Mouse (Mus musculus) erythroblast, adult 5-6 weeks (primary cell): ENCODE data around the gene Cdk9. TPM values are rescaled to one million over a fixed set of nuclear protein-coding genes. Genes with fewer than 3 reads are reported as not detected.

Source experiments
- ATAC-seq: replicated peaks from 2 replicates; pipeline ENCODE4 v1.8.0; 2016; ENCODE audit warnings: moderate number of reproducible peaks, mild to moderate bottlenecking, moderate TSS enrichment, inconsistent platforms; ENCODE audit not compliant: poor library complexity, low FRiP score, severe bottlenecking
- total RNA-seq, 2 experiments: library from RNA; stranded (forward) in 1 of 2; stranded (reverse) in 1 of 2; fragments of 150-400 nt in 1 of 2; fragments of 200-764, 138-1000 nt in 1 of 2; gene quantifications; 2 replicates each; pipeline versions ENCODE4 v1.2.3 to v1.2.4; 2015 to 2017; ENCODE audit warnings: low replicate concordance in 2 of 2

The Cdk9 gene
- total RNA-seq, 2 experiments from 2014 or later: 18.1 to 25.9 TPM

DNA sequence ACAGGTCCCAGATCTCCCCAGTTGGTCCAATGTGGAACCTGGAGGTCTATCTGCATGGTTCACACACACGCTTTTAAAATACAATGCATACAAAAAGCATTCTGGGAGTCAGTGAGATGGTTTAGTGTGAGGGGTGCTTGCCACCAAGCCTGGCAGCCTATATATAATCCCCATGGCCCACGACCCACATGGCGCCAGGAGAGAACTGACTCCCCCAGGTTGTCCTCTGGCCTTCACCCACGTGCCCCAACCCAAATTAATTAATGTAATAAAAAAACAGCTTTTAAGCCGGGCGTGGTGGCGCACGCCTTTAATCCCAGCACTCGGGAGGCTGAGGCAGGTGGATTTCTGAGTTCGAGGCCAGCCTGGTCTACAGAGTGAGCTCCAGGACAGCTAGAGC, 29.2 kb downstream of the Cdk9 start:
- ATAC-seq: no peak

DNA sequence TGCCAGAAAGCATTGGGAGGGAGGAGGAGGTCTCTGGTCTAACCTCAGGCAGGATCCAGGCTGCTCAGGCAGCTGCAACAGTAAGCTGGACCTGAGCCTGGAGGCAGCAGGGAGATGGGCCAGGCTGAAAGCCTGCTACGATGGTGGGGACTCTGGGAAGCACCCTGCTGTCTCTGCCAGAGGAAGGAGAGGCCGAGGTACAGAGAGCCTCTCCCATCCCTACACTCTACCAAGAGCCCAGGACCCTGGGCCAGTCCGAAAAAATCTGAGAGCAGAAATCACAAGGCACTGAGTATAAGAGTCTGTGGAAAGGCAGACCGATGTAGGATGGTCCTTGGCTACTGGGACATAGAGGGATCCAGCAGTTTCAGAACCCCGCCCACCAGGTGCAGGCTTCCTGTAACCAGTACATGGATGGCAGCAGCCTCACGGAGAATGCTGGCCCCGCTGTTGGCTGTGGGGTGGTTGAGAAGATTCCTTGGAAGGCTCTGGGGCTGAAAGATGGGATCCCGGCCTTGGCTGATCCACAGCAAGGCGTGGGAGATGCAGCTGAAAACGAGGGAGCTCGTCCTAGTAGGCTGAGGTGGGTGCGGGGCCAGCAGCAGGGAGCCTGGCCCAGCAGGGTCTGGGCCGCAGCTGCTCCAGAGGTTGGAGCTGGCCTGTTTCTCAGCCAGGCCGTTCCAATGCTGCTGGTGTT, 30.0 kb downstream of the Cdk9 start:
- no peak for ATAC-seq

DNA sequence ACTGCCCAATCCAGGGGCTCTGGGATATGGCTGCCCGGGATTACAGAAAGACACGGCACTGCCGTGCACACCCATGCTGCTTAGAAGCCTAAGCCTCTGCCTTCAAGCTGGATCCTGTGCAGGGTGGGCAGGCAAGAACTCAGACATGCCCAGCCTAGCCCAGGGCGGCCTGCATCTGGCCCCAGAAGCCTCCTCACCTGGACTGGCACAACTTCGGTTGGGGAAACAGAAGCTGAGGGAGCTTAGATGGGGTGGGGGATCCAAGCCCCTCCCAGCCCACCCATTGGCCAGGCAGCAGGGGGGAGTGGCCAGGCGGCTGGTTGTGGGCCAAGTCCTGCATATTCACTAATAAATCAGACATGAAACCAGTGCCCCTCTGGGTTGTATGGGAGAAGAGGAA, 31.1 kb downstream of the Cdk9 start:
- ATAC-seq: no peak

DNA sequence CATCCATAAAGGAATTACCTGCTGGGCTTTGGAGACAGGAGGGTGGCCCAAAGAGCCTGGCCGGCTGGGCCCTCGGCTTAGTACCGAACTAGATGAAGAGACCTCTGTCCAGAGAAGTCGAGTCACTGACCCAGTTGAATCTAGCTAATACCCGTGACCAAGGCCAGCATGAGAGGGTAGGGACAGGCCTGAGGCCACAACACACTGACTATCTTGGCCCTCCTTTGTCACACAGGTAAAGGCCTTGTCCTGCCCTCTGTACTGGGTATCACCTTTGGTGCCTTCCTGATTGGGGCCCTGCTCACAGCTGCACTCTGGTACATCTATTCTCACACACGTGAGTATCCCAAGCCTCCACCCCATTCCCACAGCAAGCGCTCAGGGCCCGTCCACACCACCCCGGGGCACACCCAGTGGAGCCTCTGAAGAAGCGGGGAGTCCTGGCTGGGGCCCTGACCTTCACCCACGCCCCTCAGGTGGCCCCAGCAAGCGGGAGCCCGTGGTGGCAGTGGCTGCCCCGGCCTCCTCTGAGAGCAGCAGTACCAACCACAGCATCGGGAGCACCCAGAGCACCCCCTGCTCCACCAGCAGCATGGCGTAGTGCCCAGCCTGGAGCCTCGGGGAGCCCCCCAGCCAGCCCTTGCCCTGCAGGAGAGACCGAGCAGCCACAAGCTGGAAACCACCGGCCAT, 31.8 kb downstream of the Cdk9 start:
- no peak for ATAC-seq

DNA sequence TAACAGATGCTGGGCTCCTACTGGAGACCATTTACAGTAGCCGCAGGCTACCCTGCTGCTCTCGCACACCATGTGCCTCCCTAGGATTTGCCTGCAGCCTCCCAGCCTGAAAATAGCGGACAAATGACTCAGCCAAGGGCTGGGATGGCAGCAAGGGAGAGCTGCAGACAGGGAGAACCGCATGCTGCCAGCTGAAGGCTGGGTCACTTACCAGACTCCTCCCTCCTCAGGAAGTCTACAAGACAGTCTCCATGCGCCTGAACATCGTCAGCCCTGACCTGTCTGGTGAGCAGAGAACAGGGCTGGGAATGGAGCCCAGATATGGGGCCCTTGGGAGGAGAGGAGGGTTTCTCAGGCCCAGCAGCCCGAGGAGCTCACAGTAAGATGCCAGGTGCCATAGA, 32.8 kb downstream of the Cdk9 start:
- ATAC-seq: no peak

DNA sequence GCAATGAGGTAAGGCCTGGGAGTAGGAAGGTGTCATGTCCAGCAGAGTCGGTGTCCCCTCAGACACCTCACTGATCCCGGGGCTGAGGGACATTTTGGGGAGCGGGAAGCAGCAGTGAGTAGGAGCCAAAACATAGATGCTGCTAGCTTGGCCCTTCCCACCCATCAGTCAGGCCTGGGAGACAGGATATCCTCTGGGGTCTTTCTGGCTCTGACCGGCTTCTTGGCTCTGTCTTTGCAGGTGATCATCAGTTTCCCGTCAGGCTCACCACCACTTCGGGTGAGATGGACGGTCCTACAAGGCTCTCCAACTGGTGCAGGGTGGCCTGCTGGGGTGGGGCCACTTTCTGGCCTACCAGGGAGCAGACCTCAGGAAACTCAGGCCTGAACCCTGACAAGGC, 35.2 kb downstream of the Cdk9 start:
- ATAC-seq: no peak

DNA sequence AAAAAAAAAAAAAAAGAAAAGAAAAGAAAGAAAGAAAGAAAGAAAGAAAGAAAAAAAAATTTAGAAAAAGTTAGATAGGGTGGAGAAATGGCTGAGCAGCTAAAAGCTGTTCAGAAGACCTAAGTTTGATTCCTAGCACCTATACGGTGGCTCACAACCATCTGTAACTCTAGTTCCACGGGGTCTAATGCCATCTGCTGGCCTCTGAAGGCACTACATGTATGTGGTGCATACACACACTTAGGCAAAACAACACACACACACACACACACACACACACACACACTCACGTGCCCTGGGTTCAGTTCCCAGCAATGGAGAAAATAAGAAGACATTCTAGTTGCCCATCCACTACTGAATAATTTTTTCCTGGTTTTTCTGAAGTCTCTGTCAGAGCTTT, 36.1 kb downstream of the Cdk9 start:
- ATAC-seq: no peak

DNA sequence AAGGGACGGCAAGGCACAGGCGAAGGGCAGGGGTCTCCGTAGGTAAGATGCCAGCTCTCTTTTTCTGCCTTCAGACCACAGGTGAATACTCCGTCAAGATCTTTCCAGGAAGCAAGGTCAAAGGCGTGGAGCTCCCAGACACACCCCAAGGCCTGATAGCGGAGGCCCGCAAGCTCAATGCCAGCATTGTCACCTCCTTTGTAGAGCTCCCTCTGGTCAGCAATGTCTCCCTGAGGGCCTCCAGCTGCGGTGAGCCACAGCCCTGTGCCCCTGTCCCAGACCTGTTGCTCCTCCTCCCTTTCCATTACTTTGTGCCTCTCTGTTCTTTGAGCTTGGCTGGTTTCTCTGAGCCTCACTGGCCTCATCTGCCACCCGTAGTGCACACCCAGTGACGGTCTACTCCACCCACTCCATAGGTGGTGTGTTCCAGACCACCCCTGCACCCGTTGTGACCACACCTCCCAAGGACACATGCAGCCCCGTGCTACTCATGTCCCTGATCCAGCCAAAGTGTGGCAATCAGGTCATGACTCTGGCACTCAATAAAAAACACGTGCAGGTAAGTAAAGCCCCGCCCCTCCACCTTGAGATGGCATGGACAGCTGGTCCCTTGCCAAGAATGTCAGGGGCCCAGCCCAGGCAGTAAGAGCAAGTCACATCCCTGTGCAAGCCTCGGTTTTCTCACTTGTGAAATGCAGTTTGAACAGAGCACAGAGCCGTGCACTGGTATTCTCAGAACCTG, 39.5 kb downstream of the Cdk9 start:
- ATAC-seq: no peak

DNA sequence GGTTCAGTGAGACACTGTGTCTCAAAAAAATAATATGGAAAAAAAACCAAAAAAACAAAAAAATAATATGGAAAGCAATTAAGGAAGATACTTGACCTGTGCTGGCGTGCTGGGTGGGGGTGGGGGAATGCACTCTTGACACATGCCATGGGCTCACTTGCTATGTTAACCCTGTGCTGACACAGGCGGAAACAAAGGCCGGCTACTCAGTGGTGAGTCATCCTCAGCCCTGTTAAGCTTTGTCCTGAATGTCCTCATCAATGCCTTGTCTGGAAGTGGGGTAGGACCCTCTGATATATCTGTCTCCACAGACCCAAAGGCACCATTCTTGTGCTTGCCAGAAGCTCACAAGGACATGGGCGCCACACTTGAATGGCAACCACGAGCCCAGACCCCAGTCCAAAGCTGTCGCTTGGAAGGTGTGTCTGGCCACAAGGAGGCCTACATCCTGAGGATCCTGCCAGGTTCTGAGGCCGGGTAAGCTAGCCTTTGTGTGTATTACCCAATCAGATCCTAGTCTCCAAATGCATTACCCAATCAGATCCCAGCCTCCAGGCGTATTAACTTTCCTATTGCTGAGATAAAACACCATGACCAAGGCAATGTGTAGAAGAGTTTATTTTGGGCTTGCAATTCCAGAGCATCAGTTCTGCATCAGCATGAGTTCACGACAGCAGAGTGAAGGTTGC, 40.8 kb downstream of the Cdk9 start:
- no peak for ATAC-seq

DNA sequence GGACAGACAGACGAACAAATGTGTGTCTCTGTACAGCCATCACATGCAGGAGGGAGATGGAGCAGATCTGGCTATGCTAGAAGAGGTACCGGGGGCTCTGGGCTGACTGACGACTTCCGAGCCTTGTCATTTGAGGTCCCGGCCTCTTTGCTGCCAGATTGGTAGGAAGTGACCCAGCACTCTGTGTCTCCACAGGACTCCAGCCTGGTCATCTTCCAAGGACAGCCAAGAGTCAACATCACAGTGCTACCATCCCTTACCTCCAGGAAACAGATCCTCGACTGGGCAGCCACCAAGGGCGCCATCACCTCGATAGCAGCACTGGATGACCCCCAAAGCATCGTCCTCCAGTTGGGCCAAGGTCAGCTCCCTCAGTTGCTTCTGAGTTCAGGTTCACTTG, 41.7 kb downstream of the Cdk9 start:
- ATAC-seq: no peak

DNA sequence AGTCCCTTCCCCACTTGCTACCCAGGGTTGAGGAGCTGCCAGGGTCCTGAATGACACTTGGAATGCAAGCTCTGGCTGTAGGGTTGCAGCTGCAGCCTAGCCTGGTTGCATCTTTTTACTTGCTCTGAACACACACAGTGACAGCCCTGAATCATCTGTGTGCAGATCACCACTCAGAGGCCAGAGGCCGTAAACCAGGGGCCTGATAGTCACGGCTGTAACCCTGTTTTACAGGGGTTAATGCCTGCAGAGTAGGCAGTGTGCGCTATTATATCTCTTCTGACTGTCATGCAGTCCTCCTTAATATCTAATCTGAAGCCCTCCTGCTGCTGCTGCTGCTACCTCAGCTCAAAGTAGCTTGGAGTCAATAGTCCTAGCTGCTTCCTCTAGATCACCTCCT, 43.0 kb downstream of the Cdk9 start:
- no peak for ATAC-seq

DNA sequence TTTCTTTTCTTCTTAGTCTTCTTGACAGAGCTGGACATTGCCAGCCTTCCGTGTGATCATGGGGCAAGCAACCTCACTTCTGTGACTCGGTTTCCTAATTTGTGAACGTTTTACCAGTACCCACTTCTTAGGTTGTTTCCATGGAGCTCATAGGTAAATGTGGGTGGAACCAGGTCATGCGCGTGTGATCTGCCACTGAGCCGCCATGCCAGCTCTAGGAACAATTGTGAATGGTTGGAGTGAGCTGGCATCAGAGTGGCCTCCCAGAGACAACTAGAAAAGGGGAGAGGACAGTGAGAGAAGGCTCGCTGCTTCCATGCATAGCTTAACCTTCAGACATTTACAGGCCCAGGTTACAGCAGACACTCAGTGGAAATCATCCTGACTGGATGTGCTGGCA, 44.7 kb downstream of the Cdk9 start:
- no peak for ATAC-seq

DNA sequence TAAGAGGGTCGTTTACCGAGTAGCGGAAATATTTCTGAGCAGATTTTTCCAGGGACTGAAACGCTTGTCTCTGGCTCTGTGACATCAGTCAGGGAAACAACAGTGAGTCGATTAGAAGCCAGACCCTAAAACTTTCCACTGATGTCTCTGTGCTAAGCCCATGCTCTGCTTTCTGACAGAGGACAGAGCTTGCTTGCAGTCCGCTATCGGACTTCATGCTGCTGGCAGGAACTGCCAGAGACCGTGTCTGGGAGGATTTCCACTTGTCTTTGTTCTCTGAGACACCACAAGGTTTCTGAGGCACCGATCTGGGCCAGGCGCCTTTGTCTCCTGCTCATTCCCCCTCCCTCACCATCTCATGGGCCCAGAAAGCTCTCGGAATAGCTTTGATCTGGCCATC, 45.1 kb downstream of the Cdk9 start:
- no peak for ATAC-seq

DNA sequence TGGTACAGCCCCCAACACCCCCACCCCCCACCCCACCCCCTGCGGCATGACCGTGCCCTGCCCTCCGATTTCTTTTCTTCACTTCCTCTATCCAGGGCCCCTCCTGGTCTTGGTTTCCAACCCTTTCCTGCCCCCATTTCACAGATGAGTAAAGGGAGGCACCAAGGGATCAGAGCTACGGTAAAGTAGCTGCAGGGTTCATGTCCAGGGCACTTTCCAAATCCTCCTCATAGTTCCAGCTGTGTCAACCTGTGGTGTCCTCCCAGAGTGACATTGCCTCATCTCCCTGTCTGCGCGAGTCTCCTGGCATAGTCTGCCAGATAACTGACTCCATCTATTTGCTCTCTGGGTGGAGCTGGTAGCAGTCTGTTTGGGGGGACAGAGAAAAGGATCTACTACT, 47.0 kb downstream of the Cdk9 start:
- ATAC-seq: no peak

DNA sequence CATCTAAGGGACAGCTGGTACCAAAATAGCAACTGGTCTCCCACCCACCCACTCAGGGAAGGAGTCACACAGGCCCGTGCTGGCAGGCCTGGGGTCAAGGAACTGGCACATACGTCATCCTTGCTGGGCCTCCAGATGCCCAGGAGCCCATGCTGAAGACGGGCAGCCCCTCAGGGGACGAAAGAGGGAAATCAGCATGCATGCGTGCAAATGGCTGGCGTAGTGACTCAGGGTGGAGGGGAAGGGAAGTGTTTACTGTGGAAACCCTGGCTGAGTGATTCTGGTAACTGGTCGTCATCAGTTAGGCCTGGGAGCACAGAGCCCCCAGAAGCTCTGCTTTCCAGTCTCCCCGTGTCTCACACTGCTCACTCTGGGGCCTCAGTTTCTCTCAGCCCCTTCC, 47.5 kb downstream of the Cdk9 start:
- no peak for ATAC-seq

DNA sequence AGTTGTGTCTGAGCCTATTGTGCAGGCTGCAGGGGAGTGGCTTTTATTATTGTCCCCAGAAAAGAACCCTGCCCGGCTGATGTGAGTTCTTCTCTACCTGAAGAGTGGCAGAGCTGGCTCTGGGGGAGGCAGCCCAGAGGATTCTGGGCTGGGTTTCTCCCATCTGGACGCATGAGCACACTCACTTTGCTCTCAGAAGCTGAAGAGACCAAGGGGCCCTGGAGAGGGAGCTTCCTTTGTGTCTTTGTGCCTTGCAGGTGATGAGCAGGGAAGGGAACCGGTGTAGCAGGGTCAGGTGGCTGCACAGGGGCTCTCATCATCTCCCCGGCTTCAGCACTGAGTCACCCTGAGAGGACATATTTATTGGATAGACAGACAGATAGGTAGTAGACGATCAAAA, 50.6 kb downstream of the Cdk9 start:
- no peak for ATAC-seq

DNA sequence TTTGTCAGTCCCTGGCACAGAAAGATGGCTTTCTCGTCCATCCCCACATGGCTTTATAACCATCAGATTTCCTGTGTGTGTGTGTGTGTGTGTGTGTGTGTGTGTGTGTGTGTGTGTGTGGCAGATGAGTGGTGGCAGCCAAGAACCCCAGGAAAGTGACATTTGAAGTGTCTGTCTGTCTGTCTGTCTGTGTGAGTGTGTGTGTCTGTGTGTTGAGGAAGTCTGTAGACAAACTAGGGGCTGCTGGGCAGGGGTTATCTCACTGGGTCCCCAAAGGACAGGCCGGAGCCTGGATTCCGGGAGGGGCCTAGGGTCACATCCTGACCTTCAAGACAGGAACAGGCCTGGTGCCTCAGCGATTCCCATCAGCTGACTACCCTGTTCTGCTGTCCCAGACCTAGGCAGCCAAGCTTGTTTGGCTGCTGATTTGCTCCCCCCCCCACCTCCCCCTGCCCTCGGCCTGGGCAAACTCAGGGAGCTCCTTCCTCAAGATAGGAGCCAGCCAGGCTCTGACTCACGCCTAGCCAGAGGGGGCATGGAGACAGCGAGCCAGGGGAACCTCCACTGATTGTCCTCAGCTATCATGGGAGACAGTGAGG, 51.3 kb downstream of the Cdk9 start:
- no peak for ATAC-seq

DNA sequence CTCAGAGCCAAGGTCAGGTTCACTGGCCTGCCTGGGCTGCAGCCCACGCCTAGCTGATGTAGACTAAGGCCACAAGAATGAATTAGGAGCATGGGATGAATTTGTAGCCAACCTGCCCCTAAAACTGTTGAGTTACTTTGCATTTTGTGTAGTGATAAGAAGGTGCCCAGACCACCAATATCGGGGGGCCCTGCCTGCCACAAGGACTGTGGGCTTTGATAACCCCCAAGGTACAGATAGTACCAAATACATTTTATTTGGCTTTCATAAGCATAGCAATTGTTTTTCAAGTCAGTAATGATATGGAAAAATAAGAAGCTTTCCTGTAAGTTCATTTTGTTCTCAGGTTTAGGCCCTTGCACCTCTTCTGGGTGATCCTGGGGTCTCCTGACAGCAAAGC, 54.0 kb downstream of the Cdk9 start:
- ATAC-seq: no peak

DNA sequence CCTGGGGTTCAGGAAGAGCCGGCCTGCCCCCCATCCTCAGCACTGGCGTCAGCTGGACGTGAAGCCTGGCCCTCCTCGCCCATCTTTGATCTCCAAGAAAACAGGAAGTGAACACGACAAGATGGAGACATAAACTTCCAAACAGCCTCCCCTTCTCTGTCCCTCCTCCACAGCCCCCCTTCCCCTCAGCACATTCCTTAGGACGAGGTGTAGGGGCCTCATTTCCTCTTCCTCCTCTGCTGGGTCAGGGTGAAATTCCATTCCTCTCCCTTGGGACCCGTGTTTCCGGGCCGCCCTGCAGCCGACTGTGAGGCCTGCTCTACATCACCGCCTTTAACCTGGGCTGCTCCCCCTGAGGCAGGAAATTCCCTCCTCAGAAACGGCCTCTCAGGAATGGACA, 57.0 kb downstream of the Cdk9 start:
- no peak for ATAC-seq
